Mouse (Mus musculus) lung, postnatal 4 days (tissue): ENCODE measurements around the gene Hist1h1c.
"Not testable (repeated sequence)": the region's sequence is repeated elsewhere in the genome, so short reads cannot be mapped to it uniquely, and the experiment has no call there.

Experiments used
- DNase-seq, 2 experiments: peaks; one replicate each; pipeline ENCODE4 v3.0.0; 2021

Gene Hist1h1c

GRCm38 (mm10) chr13:23761871-23762821, 23.5 kb downstream of the Hist1h1c start, which contains the start of gene Hist1h3a:
Gene Hist1h3a (minus strand): TSS chr13:23762386.
- peak; percentile 65 to 74 for DNase-seq

- DNase-seq, result no peak
Measured at GRCm38 (mm10) chr13:23763242-23763585, 24.6 kb downstream of the Hist1h1c start.

- DNase-seq, result peak; percentile 91
Measured at GRCm38 (mm10) chr13:23763586-23764323, 25.1 kb downstream of the Hist1h1c start, which contains the start of gene Hist1h1a. Gene Hist1h1a (plus strand): TSS chr13:23763666.

- DNase-seq, result no peak
Measured at GRCm38 (mm10) chr13:23764324-23765171, 25.9 kb downstream of the Hist1h1c start.

DNA sequence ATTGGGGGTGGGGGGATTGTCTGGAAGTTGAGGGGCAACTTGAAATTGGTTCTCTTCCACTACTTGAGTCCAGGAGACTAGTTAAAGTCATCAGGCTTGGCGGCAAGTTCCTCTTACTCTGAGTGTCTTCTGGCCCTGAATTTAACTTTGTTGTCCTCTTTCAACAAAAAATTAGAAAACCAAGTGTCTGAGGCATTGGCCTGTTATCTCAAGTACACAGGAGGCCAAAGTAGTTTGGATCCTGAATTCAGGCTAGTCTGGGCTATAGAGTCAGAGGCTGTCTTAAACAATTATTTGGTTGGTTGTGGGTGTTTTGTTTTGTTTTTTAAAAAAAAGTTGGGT, 26.5 kb downstream of the Hist1h1c start:
- no peak for DNase-seq

DNA sequence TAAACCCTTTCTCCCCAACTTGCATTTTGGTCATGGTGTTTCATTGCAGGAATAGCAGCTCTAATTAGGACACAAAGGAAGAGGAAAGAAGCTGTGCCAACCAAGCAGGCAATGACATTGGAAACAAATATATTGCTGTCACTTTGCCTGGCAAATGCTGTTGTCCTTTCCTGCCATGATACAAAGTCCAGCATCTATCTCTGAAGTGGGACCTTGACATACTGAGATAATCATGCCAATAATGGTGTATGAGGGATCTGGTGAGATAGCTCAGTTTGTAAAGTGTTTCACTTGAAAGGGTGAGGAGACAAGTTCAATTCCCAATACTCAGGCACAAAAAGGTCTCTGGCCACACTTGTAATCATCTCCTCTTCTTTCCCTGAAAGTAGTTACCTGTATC, 28.2 kb downstream of the Hist1h1c start:
- no peak for DNase-seq

DNA sequence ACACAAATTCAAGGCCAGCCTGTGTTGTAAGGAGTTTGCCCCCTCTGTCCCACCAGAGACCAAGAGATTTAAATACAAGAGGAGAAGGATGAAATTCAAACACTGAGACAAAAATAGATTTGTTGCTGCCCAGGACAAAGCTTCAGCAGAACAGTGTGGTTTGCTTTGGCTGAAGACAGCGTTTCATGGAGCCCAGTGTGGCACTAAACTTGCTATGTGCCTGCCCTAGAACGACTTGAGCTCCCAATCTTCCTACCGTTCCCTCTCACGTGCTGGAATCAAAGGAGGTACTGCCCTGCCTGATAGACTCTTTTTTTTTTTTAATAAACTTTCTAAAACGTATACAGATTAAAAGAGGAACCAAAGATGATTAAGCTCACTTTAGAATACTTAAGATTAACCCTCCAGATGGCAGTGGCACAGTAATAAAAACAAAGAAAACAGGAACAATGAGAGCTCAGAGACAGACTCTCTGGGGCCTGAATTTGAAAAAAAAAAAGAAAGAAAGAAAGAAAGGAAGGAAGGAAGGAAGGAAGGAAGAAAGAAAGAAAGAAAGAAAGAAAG, 30.3 kb downstream of the Hist1h1c start:
- DNase-seq, result no peak

GRCm38 (mm10) chr13:23769613-23770012, 31.0 kb downstream of the Hist1h1c start, which contains the start of gene Trim38:
Gene Trim38 (plus strand): TSS chr13:23769913.
- DNase-seq, result not testable (repeated sequence)

DNA sequence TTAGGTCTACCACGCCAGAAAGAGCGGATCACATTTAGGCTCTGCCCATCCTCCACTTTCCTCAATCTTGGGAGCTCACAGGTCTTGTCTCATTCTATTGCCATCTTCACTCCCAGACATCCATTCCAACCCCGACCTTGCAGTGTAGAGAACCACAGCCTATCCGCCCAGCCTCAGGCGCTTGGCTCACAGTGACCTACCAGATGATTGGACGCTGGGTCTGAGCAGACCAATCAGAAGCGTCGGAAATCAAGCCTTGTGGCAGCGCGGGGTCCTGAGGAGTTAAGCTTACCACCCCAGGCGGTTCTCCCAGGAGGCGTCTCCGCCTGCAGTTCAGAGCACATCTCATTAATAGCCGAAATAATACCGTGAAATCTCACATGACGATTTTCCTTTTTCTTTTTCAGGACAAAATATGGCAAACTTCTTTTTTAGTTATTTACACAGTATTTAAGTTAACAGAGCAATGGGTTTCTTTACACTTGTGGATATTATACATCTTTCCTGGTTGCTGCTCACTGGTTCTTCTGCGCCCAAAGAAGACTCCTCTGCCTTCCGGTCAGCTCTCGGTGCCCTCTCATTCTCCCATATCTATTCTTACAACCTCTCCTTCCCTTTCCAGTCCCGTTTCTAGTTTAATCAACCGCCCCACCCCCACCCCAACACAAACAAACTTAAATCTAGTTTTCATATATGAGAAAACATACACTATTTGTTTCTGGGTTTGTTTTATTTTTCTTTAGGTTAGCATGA, 34.1 kb downstream of the Hist1h1c start:
- peak; percentile 48 to 63 for DNase-seq

DNA sequence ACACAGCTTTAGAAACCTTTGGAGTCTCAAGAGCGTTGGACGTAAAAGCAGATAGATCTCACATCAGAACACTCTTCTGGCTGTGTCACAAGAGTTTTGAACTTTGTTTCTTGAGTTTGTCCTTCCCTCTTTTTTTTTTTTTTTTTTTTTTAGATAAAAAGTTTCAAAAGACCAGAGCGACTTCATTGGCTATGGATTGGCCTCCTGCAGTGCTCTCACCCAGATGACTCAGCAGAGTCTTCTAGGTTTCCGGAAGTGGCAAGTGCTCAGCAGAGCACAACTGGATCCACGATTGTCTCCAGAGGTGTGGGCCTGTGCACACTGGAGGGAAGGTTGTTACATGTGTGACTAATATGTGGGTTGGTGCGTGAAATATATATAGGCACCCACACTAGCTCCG, 39.7 kb downstream of the Hist1h1c start:
- no peak for DNase-seq

GRCm38 (mm10) chr13:23779025-23779424, 40.4 kb downstream of the Hist1h1c start:
- DNase-seq, result no peak
